Mouse (Mus musculus) layer of hippocampus, adult 8-10 months (tissue): ENCODE results near the gene 2610507B11Rik. TPM values are rescaled to one million over a fixed set of nuclear protein-coding genes. Genes with fewer than 3 reads are reported as not detected.

ENCODE experiments used
- DNase-seq, 2 experiments: peaks; one replicate each; pipeline ENCODE4 v3.0.0; 2022; ENCODE audit warnings: low spot score in 2 of 2
- total RNA-seq, 4 experiments: library from RNA; stranded (reverse); gene quantifications; 2 replicates each; pipeline ENCODE4 v1.2.4; 2022

2610507B11Rik gene
- total RNA-seq, 4 experiments from 2014 or later: 181 to 208 (median 193) TPM

- DNase-seq: peak; percentile 39 to 59
Observed at GRCm38 (mm10) chr11:78279586-78279985, 18.0 kb downstream of the 2610507B11Rik start.

GRCm38 (mm10) chr11:78289146-78289763 lies 27.7 kb downstream of the 2610507B11Rik start:
- no peak for DNase-seq

GRCm38 (mm10) chr11:78290654-78291053 lies 29.1 kb downstream of the 2610507B11Rik start, which contains the start of gene BC030499:
BC030499 (plus strand) TSS chr11:78290841.
- DNase-seq: no peak

- no peak for DNase-seq
Observed at GRCm38 (mm10) chr11:78294585-78294984, 33.0 kb downstream of the 2610507B11Rik start.

GRCm38 (mm10) chr11:78300917-78301316 lies 39.4 kb downstream of the 2610507B11Rik start:
- no peak for DNase-seq

GRCm38 (mm10) chr11:78301357-78302084 lies 40.0 kb downstream of the 2610507B11Rik start, which contains the start of gene Spag5:
Spag5 (plus strand) TSS chr11:78301529.
- DNase-seq: peak; percentile 89 to 92

GRCm38 (mm10) chr11:78305272-78305671 lies 43.7 kb downstream of the 2610507B11Rik start:
- no peak for DNase-seq

GRCm38 (mm10) chr11:78310861-78311511 lies 49.4 kb downstream of the 2610507B11Rik start:
- DNase-seq: no peak

GRCm38 (mm10) chr11:78313662-78314061 lies 52.1 kb downstream of the 2610507B11Rik start:
- no peak for DNase-seq

- DNase-seq: no peak
Observed at GRCm38 (mm10) chr11:78318411-78318810, 56.9 kb downstream of the 2610507B11Rik start.

GRCm38 (mm10) chr11:78322076-78322831 lies 60.7 kb downstream of the 2610507B11Rik start:
- no peak for DNase-seq

- DNase-seq: peak; percentile 83 to 90
Observed at GRCm38 (mm10) chr11:78322860-78323259, 61.3 kb downstream of the 2610507B11Rik start, which contains the start of gene Aldoc. Aldoc (plus strand) TSS chr11:78322968.

- no peak for DNase-seq
Observed at GRCm38 (mm10) chr11:78324000-78324785, 62.6 kb downstream of the 2610507B11Rik start.

GRCm38 (mm10) chr11:78324965-78325364 lies 63.4 kb downstream of the 2610507B11Rik start:
- no peak for DNase-seq

- no peak for DNase-seq
Observed at GRCm38 (mm10) chr11:78327215-78327614, 65.7 kb downstream of the 2610507B11Rik start.

- DNase-seq: peak; percentile 92 to 96
Observed at GRCm38 (mm10) chr11:78327634-78328511, 66.3 kb downstream of the 2610507B11Rik start, which contains the start of gene Pigs. Pigs (plus strand) TSS chr11:78328415.

GRCm38 (mm10) chr11:78328512-78329056 lies 67.0 kb downstream of the 2610507B11Rik start:
- DNase-seq: no peak

- DNase-seq: no peak
Observed at GRCm38 (mm10) chr11:78332676-78333075, 71.1 kb downstream of the 2610507B11Rik start.

- no peak for DNase-seq
Observed at GRCm38 (mm10) chr11:78333992-78334391, 72.4 kb downstream of the 2610507B11Rik start.
